Mouse (Mus musculus) cortical plate, adult 2 months (tissue): ENCODE results near the gene Ankrd34a.

Experiments
- CTCF ChIP-seq: fragments of 200-500 bp; IDR thresholded peaks from 2 replicates; pipeline ENCODE4 v1.5.1; 2011; ENCODE audit warnings: mild to moderate bottlenecking, control low read depth, low read length; ENCODE audit not compliant: insufficient read depth; ENCODE audit errors: extremely low read depth
- POLR2A ChIP-seq: fragments of 200-500 bp; IDR thresholded peaks from 2 replicates; pipeline ENCODE4 v1.6.1; 2011; ENCODE audit warnings: mild to moderate bottlenecking, low read length, control low read depth; ENCODE audit not compliant: insufficient read depth; ENCODE audit errors: extremely low read depth

DNA sequence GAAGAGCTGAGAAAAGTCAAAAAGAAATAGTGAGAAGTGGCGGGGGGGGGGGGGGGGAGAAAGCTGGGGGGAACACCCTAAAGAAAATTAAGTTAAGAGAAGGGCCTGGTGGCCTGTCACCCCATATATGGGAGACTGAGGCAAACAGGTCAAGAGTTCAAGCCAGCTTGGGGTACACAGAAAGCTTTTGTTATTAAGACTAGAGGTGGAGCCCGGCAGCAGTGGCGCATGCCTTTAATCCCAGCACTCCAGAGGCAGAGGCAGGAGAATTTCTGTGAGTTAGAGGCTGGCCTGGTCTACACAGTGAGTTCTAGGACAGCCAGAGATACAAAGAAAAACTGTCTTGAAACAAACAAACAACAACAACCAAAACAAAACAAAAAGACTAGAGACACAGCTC, 31.3 kb upstream of the Ankrd34a start:
- TF ChIP-seq CTCF = no peak
- no peak for TF ChIP-seq POLR2A
